Mouse (Mus musculus) ES-E14 (cell line): ENCODE data around the gene Gm826.

Source experiments
- CHD2 ChIP-seq: IDR thresholded peaks from 2 replicates; pipeline ENCODE4 v1.6.1; 2014; ENCODE audit warnings: mild to moderate bottlenecking, low read depth, low read length, inconsistent platforms
- HCFC1 ChIP-seq: IDR thresholded peaks from 2 replicates; pipeline ENCODE4 v1.6.1; 2012; ENCODE audit warnings: low read length, inconsistent platforms, borderline replicate concordance; ENCODE audit not compliant: insufficient read depth
- MAFK ChIP-seq: IDR thresholded peaks from 2 replicates; pipeline ENCODE4 v1.6.1; 2014; ENCODE audit warnings: mild to moderate bottlenecking, low read depth, low read length, inconsistent platforms; ENCODE audit not compliant: insufficient read depth
- ZC3H11A ChIP-seq: IDR thresholded peaks from 2 replicates; pipeline ENCODE4 v1.6.1; 2012; ENCODE audit warnings: low read depth, mild to moderate bottlenecking, inconsistent platforms, low read length, borderline replicate concordance
- ZNF384 ChIP-seq: IDR thresholded peaks from 2 replicates; pipeline ENCODE4 v1.6.1; 2012; ENCODE audit warnings: low read depth, low read length, inconsistent platforms

DNA sequence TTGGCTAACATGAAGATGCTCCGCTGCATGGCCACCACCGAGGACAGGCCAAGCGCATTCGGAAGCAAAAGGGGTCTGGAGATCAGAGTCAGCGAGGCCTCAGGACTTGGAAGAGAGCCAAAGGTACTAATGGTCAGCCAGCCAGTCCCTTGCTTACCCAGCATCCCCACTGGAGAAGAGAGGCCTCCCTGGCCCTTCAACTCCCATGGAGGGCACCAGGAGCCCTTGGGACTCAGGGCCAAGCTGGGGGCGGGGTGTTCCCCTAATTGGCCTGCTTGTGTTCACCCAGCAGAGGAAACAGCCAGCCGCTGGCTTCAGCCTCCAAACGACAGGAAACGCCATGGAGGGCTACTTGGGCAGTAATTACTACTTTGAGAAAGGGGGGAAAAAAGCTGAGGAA lies 5.1 kb downstream of the Gm826 start:
- TF ChIP-seq MAFK (no peak), ZNF384 (no peak), HCFC1 (no peak), CHD2 (no peak), ZC3H11A (no peak)
